Mouse (Mus musculus) embryonic facial prominence, embryonic 12.5 days (tissue): Measurements from ENCODE around the gene Gpr39. TPM values are rescaled to one million over a fixed set of nuclear protein-coding genes. Genes with fewer than 3 reads are reported as not detected.
"Not testable (repeated sequence)": the region's sequence is repeated elsewhere in the genome, so short reads cannot be mapped to it uniquely, and the experiment has no call there.

Experiments
- ATAC-seq: fragments of 200-750 bp; cut with Nextera tagmentation; 2 replicates; pipeline ENCODE4 v1.8.0; 2017; ENCODE audit not compliant: insufficient number of reproducible peaks, insufficient read depth, low FRiP score, low TSS enrichment
- H3K27ac ChIP-seq: fragments of 300-500 bp; sonication (generic); 2 replicates; pipeline ENCODE4 v1.5.1; 2016; ENCODE audit warnings: mild to moderate bottlenecking
- H3K27me3 ChIP-seq: fragments of 300-500 bp; sonication (generic); 2 replicates; pipeline ENCODE4 v1.6.1; 2016; ENCODE audit warnings: mild to moderate bottlenecking, moderate library complexity
- H3K36me3 ChIP-seq: fragments of 300-500 bp; sonication (generic); 2 replicates; pipeline ENCODE4 v1.6.1; 2016; ENCODE audit warnings: mild to moderate bottlenecking
- H3K4me1 ChIP-seq: fragments of 300-500 bp; sonication (generic); 2 replicates; pipeline ENCODE4 v1.6.1; 2016
- H3K4me2 ChIP-seq: fragments of 300-500 bp; sonication (generic); replicated peaks from 2 replicates; pipeline ENCODE4 v1.6.1; 2016; ENCODE audit warnings: mild to moderate bottlenecking, moderate library complexity
- H3K4me3 ChIP-seq: fragments of 300-500 bp; sonication (generic); 2 replicates; pipeline ENCODE4 v1.5.1; 2016; ENCODE audit warnings: mild to moderate bottlenecking
- H3K9ac ChIP-seq: fragments of 300-500 bp; sonication (generic); 2 replicates; pipeline ENCODE4 v1.6.1; 2016; ENCODE audit warnings: mild to moderate bottlenecking, moderate library complexity
- H3K9me3 ChIP-seq: fragments of 300-500 bp; sonication (generic); 2 replicates; pipeline ENCODE4 v1.6.1; 2016; ENCODE audit warnings: mild to moderate bottlenecking, moderate library complexity
- WGBS: fragments of 180-500 bp; shearing (Covaris S2); methylation state at CpG from one replicate; pipeline ENCODE4 v1.1.7; 2016; 5-methylcytosine and 5-hydroxymethylcytosine counted together
- polyA plus RNA-seq: library from polyadenylated mRNA; unstranded; fragments of >200 nt; fragmentation: Nextera tagmentation; extraction: Ambion mirVana; gene quantifications from 2 replicates; pipeline ENCODE4 v1.2.1, GENCODE M21; 2016

The Gpr39 gene
- polyA plus RNA-seq, result 0.10 TPM in 1 of 2 replicates, not detected in the other

- 57% methylated on average over 15 of the region's 15 CpGs for WGBS
- ATAC-seq, result no peak
- Histone ChIP-seq H3K27me3 (no peaks in the 10 kb centered on the region), H3K4me2 (no peak within 1 kb of the TSS), H3K36me3 (no peaks in the 10 kb centered on the region), H3K9me3 (no peaks in the 10 kb centered on the region), H3K4me3 (no peak within 1 kb of the TSS), H3K9ac (no peak within 1 kb of the TSS), H3K4me1 (no peaks in the 10 kb centered on the region), H3K27ac (no peak within 1 kb of the TSS)
Measured at GRCm38 (mm10) chr1:125676790-125677273, at the start of gene Gpr39. Gene Gpr39 (plus strand): TSS chr1:125676995.

- WGBS, result 78% methylated on average over 8 of the region's 8 CpGs
- Histone ChIP-seq H3K27ac (no peak overlapping the region), H3K9me3 (no peaks in the 10 kb centered on the region), H3K27me3 (no peaks in the 10 kb centered on the region), H3K4me3 (no peak overlapping the region), H3K4me1 (no peaks in the 10 kb centered on the region), H3K4me2 (no peak overlapping the region), H3K9ac (no peak overlapping the region), H3K36me3 (no peaks in the 10 kb centered on the region)
- no peak for ATAC-seq
Measured at GRCm38 (mm10) chr1:125639501-125640253, 37.1 kb upstream of the Gpr39 start.

- Histone ChIP-seq H3K9ac (no peak overlapping the region), H3K27ac (no peak overlapping the region), H3K4me3 (no peak overlapping the region), H3K4me2 (no peak overlapping the region), H3K9me3 (no peaks in the 10 kb centered on the region), H3K36me3 (no peaks in the 10 kb centered on the region), H3K4me1 (no peaks in the 10 kb centered on the region), H3K27me3 (no peaks in the 10 kb centered on the region)
- no peak for ATAC-seq
- 58% methylated on average over 1 of the region's 1 CpGs for WGBS
Measured at GRCm38 (mm10) chr1:125643643-125644042, 33.2 kb upstream of the Gpr39 start.

GRCm38 (mm10) chr1:125646816-125647215 is 30.0 kb upstream of the Gpr39 start:
- H3K27ac ChIP-seq, H3K27me3 ChIP-seq, H3K4me2 ChIP-seq, H3K9ac ChIP-seq, H3K4me3 ChIP-seq, ATAC-seq, H3K9me3 ChIP-seq, H3K36me3 ChIP-seq, H3K4me1 ChIP-seq: not testable (repeated sequence)
- WGBS, result 93% methylated on average over 2 of the region's 2 CpGs

GRCm38 (mm10) chr1:125648011-125648410 is 28.8 kb upstream of the Gpr39 start:
- Histone ChIP-seq H3K27ac (no peak overlapping the region), H3K36me3 (no peaks in the 10 kb centered on the region), H3K9ac (no peak overlapping the region), H3K9me3 (no peaks in the 10 kb centered on the region), H3K4me3 (no peak overlapping the region), H3K4me1 (no peaks in the 10 kb centered on the region), H3K4me2 (no peak overlapping the region), H3K27me3 (no peaks in the 10 kb centered on the region)
- no peak for ATAC-seq
- 94% methylated on average over 4 of the region's 4 CpGs for WGBS

- WGBS, result 91% methylated on average over 3 of the region's 3 CpGs
Measured at GRCm38 (mm10) chr1:125649056-125649455, 27.7 kb upstream of the Gpr39 start.

GRCm38 (mm10) chr1:125652836-125653594 is 23.8 kb upstream of the Gpr39 start:
- H3K27ac ChIP-seq, result no peak overlapping the region
- no peak overlapping the region for H3K4me2 ChIP-seq
- no peaks in the 10 kb centered on the region for H3K27me3 ChIP-seq
- H3K36me3 ChIP-seq, result no peaks in the 10 kb centered on the region
- no peak overlapping the region for H3K9ac ChIP-seq
- ATAC-seq, result no peak
- no peaks in the 10 kb centered on the region for H3K4me1 ChIP-seq
- 75% methylated on average over 1 of the region's 1 CpGs for WGBS
- H3K9me3 ChIP-seq, result no peaks in the 10 kb centered on the region
- H3K4me3 ChIP-seq, result no peak overlapping the region

More at GRCm38 (mm10) chr1:125649056-125649455, 27.7 kb upstream of the Gpr39 start:
- no peak overlapping the region for H3K9ac ChIP-seq
- H3K4me1 ChIP-seq, result no peaks in the 10 kb centered on the region
- H3K4me3 ChIP-seq, result no peak overlapping the region
- H3K27ac ChIP-seq, result no peak overlapping the region
- H3K9me3 ChIP-seq, result no peaks in the 10 kb centered on the region
- no peaks in the 10 kb centered on the region for H3K27me3 ChIP-seq
- no peak for ATAC-seq
- H3K36me3 ChIP-seq, result no peaks in the 10 kb centered on the region
- no peak overlapping the region for H3K4me2 ChIP-seq

- ATAC-seq, result no peak
- Histone ChIP-seq H3K27ac (no peak overlapping the region), H3K4me1 (no peaks in the 10 kb centered on the region), H3K9ac (no peak overlapping the region), H3K4me3 (no peak overlapping the region), H3K4me2 (no peak overlapping the region), H3K9me3 (no peaks in the 10 kb centered on the region), H3K36me3 (no peaks in the 10 kb centered on the region), H3K27me3 (no peaks in the 10 kb centered on the region)
- WGBS, result 77% methylated on average over 5 of the region's 5 CpGs
Measured at GRCm38 (mm10) chr1:125657416-125657815, 19.4 kb upstream of the Gpr39 start.

GRCm38 (mm10) chr1:125660151-125660550 is 16.6 kb upstream of the Gpr39 start:
- 81% methylated on average over 4 of the region's 4 CpGs for WGBS
- H3K36me3 ChIP-seq, result no peaks in the 10 kb centered on the region
- no peaks in the 10 kb centered on the region for H3K4me1 ChIP-seq
- no peak overlapping the region for H3K4me3 ChIP-seq
- no peak overlapping the region for H3K27ac ChIP-seq
- no peaks in the 10 kb centered on the region for H3K27me3 ChIP-seq
- no peak for ATAC-seq
- H3K9me3 ChIP-seq, result no peaks in the 10 kb centered on the region
- H3K9ac ChIP-seq, result no peak overlapping the region
- H3K4me2 ChIP-seq, result no peak overlapping the region

- Histone ChIP-seq H3K9ac (no peak overlapping the region), H3K36me3 (no peaks in the 10 kb centered on the region), H3K27ac (no peak overlapping the region), H3K4me3 (no peak overlapping the region), H3K27me3 (no peaks in the 10 kb centered on the region), H3K4me1 (no peaks in the 10 kb centered on the region), H3K9me3 (no peaks in the 10 kb centered on the region), H3K4me2 (no peak overlapping the region)
- ATAC-seq, result no peak
- WGBS, result 94% methylated on average over 4 of the region's 4 CpGs
Measured at GRCm38 (mm10) chr1:125660901-125661300, 15.9 kb upstream of the Gpr39 start.

GRCm38 (mm10) chr1:125662058-125662457 is 14.7 kb upstream of the Gpr39 start:
- WGBS, result 85% methylated on average over 2 of the region's 2 CpGs
- Histone ChIP-seq H3K4me1 (no peaks in the 10 kb centered on the region), H3K27me3 (no peaks in the 10 kb centered on the region), H3K9me3 (no peaks in the 10 kb centered on the region), H3K4me3 (no peak overlapping the region), H3K9ac (no peak overlapping the region), H3K36me3 (no peaks in the 10 kb centered on the region), H3K4me2 (no peak overlapping the region), H3K27ac (no peak overlapping the region)
- no peak for ATAC-seq

- Histone ChIP-seq H3K4me1 (no peaks in the 10 kb centered on the region), H3K27me3 (no peaks in the 10 kb centered on the region), H3K9me3 (no peaks in the 10 kb centered on the region), H3K36me3 (no peaks in the 10 kb centered on the region), H3K4me3 (no peak overlapping the region), H3K27ac (no peak overlapping the region), H3K9ac (no peak overlapping the region), H3K4me2 (no peak overlapping the region)
- 76% methylated on average over 5 of the region's 5 CpGs for WGBS
- no peak for ATAC-seq
Measured at GRCm38 (mm10) chr1:125662660-125663059, 14.1 kb upstream of the Gpr39 start.
